Mouse (Mus musculus) C2C12 (cell line): ENCODE results near the gene Gm10058. TPM values are rescaled to one million over a fixed set of nuclear protein-coding genes. Genes with fewer than 3 reads are reported as not detected.
"Not testable (repeated sequence)": the region's sequence is repeated elsewhere in the genome, so short reads cannot be mapped to it uniquely, and the experiment has no call there.

Experiments used
- H3K27me3 ChIP-seq: one replicate; pipeline ENCODE4 v1.6.1; 2011; ENCODE audit not compliant: control insufficient read depth, insufficient read depth, insufficient read length
- H3K36me3 ChIP-seq: one replicate; pipeline ENCODE4 v1.6.1; 2011; ENCODE audit not compliant: control insufficient read depth, insufficient read depth
- H3K4me3 ChIP-seq: one replicate; pipeline ENCODE4 v1.5.1; 2011; ENCODE audit warnings: mild to moderate bottlenecking, control low read depth; ENCODE audit not compliant: poor library complexity, insufficient read depth, severe bottlenecking
- H3K79me2 ChIP-seq: one replicate; pipeline ENCODE4 v1.6.1; 2011; ENCODE audit not compliant: control insufficient read depth, insufficient read depth
- H3K79me3 ChIP-seq: one replicate; pipeline ENCODE4 v1.6.1; 2011; ENCODE audit warnings: low read depth, control low read depth
- H3ac ChIP-seq: one replicate; pipeline ENCODE3; 2011; ENCODE audit warnings: low read depth; ENCODE audit not compliant: control insufficient read depth, insufficient read length
- long read RNA-seq, 2 experiments: library from polyadenylated mRNA; unstranded; transcript quantifications; one replicate each; pipeline ENCODE4 v2.0.0; 2019 to 2020
- polyA plus RNA-seq: library from polyadenylated mRNA; unstranded; fragments of >200 nt; fragmentation: generic; extraction: Trizol; gene quantifications from one replicate; pipeline ENCODE4 v1.2.1, GENCODE M21; 2012; ENCODE audit warnings: missing spikeins

Gene Gm10058
- polyA plus RNA-seq, result not detected
- long read RNA-seq, experiment 1, result 0 reads
- long read RNA-seq, experiment 2, result 0 reads

DNA sequence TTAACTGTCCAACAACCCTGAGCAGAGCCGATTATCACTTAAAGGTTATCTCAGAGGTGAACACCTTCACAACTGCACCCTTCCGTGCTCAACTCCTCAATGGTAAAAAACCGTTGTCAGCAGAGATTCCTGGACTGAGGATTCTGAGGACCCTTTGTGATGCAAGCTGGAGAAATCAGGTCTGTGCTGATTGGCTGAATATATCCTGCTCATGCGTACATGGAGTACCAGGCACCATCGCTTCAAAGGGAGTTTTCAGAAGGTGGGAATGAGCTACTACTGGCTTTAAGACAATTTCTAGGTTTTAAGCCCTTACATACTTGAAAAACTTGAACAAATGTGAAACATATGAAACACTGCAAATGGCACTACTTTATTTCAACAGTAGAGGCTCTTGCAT is at the start of gene Gm10058:
TSS of gene Gm10058 (minus strand) at position 101 of the 400 bp plus-strand sequence.
- not testable (repeated sequence) for H3K4me3 ChIP-seq, H3K36me3 ChIP-seq, H3K79me3 ChIP-seq, H3K27me3 ChIP-seq, H3ac ChIP-seq, H3K79me2 ChIP-seq
